Mouse (Mus musculus) cerebellum, adult 2 months (tissue): Measurements from ENCODE around the gene Tjp1.

Experiments
- CTCF ChIP-seq: fragments of 200-500 bp; IDR thresholded peaks from 2 replicates; pipeline ENCODE4 v1.5.1; 2011; ENCODE audit warnings: low read depth, mild to moderate bottlenecking, control low read depth, low read length, moderate library complexity, borderline replicate concordance; ENCODE audit not compliant: insufficient read depth
- POLR2A ChIP-seq: fragments of 200-500 bp; IDR thresholded peaks from 2 replicates; pipeline ENCODE4 v1.6.1; 2011; ENCODE audit warnings: low read length, control low read depth, borderline replicate concordance; ENCODE audit not compliant: insufficient read depth

DNA sequence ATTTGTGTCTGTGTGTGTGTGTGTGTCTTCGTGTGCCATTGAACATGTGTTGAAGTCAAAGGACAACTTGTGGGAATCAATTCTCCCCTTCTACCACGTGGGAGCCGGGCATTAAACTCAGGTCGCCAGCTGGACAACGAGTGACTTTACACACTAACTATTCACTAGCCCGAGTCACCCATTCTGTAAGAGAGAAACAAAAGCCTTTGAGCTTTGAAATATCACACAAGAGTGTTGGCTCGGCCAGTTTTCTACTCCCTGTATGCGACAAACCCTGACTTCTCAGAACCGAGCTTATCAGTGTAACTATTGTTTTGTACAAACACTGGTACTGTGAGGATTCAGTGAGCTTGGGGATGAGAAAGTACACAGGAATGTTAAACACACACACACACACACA, 134.6 kb downstream of the Tjp1 start:
- no peak for TF ChIP-seq CTCF
- no peak for TF ChIP-seq POLR2A
